Mouse (Mus musculus) colon, adult 2 months (tissue): ENCODE data around the gene Gm5414. TPM values are rescaled to one million over a fixed set of nuclear protein-coding genes. Genes with fewer than 3 reads are reported as not detected.

Experiments used
- polyA plus RNA-seq: library from polyadenylated mRNA; depleted of rRNA; stranded (reverse); fragments of >200 nt; gene quantifications from 2 replicates; pipeline ENCODE4 v1.2.3, GENCODE M21; 2012; rRNA removed

Gene Gm5414
- polyA plus RNA-seq, result not detected in 2 replicates

GRCm38 (mm10) chr15:101627884-101628283 lies at the start of gene Gm5414:
Gm5414 (minus strand) TSS chr15:101628188.

GRCm38 (mm10) chr15:101647280-101647679 lies 19.3 kb upstream of the Gm5414 start, which contains the start of gene Gm5478:
Gm5478 (minus strand) TSS chr15:101647380.

Other genes starting within 250 kb of the Gm5414 start
- gene Krt7, start 217.1 kb downstream of the Gm5414 start, polyA plus RNA-seq, result 71.1 and 72.9 TPM in 2 replicates
- gene Krt87, start 189.4 kb downstream of the Gm5414 start, polyA plus RNA-seq, result 2.8 and 3.7 TPM in 2 replicates
- gene Krt88, start 180.4 kb downstream of the Gm5414 start, polyA plus RNA-seq, result not detected in 2 replicates
- gene Krt81, start 164.4 kb downstream of the Gm5414 start, polyA plus RNA-seq, result not detected in 2 replicates
- gene Krt86, start 154.7 kb downstream of the Gm5414 start, polyA plus RNA-seq, result not detected in 2 replicates
- 0.63 and 0.72 TPM in 2 replicates for gene Krt83, start 136.7 kb downstream of the Gm5414 start, polyA plus RNA-seq
- not detected in 2 replicates for gene Gm49425, start 110.9 kb downstream of the Gm5414 start, polyA plus RNA-seq
- 1.0 and 1.2 TPM in 2 replicates for gene Krt84, start 95.4 kb downstream of the Gm5414 start, polyA plus RNA-seq
- not detected in 2 replicates for gene Krt82, start 77.5 kb downstream of the Gm5414 start, polyA plus RNA-seq
- gene Krt90, start 65.2 kb downstream of the Gm5414 start, polyA plus RNA-seq, result 0.03 TPM in 1 of 2 replicates, not detected in the other
- not detected in 2 replicates for gene Krt75, start 54.3 kb downstream of the Gm5414 start, polyA plus RNA-seq
- gene Gm5478, start 19.2 kb upstream of the Gm5414 start, polyA plus RNA-seq, result not detected in 2 replicates
- gene Krt6b, start 52.1 kb upstream of the Gm5414 start, polyA plus RNA-seq, result not detected in 2 replicates
- gene Krt6a, start 66.1 kb upstream of the Gm5414 start, polyA plus RNA-seq, result 0.06 TPM in 1 of 2 replicates, not detected in the other
- 0.08 and 0.44 TPM in 2 replicates for gene Krt5, start 84.7 kb upstream of the Gm5414 start, polyA plus RNA-seq
- gene Krt71, start 114.9 kb upstream of the Gm5414 start, polyA plus RNA-seq, result not detected in 2 replicates
- gene Krt72, start 158.3 kb upstream of the Gm5414 start, polyA plus RNA-seq, result not detected in 2 replicates
- not detected in 2 replicates for gene Krt73, start 174.2 kb upstream of the Gm5414 start, polyA plus RNA-seq
- gene Krt2, start 190.0 kb upstream of the Gm5414 start, polyA plus RNA-seq, result 0.03 TPM in 1 of 2 replicates, not detected in the other
- gene Krt1, start 222.6 kb upstream of the Gm5414 start, polyA plus RNA-seq, result 0.24 TPM in 1 of 2 replicates, not detected in the other
- not detected in 2 replicates for gene Krt77, start 241.5 kb upstream of the Gm5414 start, polyA plus RNA-seq